Mouse (Mus musculus): ENCODE measurements around the gene Tmtc1. TPM values are rescaled to one million over a fixed set of nuclear protein-coding genes. Genes with fewer than 3 reads are reported as not detected.

Tmtc1 gene
- polyA plus RNA-seq, 1 experiment from 2014 or later: 0.93 TPM

DNA sequence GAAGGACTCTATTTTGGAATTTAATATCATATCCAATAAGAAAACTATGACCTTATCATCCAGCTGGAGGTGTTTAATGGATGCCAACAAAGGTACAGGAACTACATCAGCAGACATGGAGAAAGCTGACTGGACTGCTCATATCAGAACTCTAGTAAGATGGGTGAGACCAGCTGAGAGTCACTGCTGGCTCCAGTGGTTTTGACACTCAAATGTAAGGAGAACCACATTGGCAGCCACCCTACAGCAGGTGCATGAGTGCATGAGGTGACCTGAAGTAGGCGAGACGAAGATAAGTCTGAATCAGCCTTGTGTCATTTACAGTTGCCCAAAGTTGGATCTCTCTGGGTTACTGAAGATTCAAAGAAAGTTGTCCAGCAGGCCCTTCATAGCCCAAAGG lies 44.6 kb downstream of the Tmtc1 start:
- Histone ChIP-seq H3K9ac (ENCODE audit: low read length) (no peak overlapping the region), H3K27ac (replicated peaks) (no peak overlapping the region), H3K4me3 (ENCODE audit: low read depth, low read length) (no peak overlapping the region), H3K4me1 (replicated peaks; ENCODE audit: control insufficient read depth, insufficient read depth) (no peaks in the 10 kb centered on the region), H3K36me3 (ENCODE audit: control insufficient read depth, insufficient read depth, low read length) (no peaks in the 10 kb centered on the region), H3K4me2 (replicated peaks; ENCODE audit: low read depth) (no peak overlapping the region), H3K9me3 (ENCODE audit: control insufficient read depth, low read length) (no peaks in the 10 kb centered on the region), H3K27me3 (ENCODE audit: control insufficient read depth, insufficient read depth, low read length) (no peaks in the 10 kb centered on the region)
- TF ChIP-seq CTCF (IDR thresholded peaks at IDR 0.05; ENCODE audit: low read depth) (no peak), EP300 (optimal IDR thresholded peaks at IDR 0.05) (no peak)
- ATAC-seq (ENCODE audit: low FRiP score, low TSS enrichment) (no peak), DNase-seq (ENCODE audit: low spot score) (no peak)
- WGBS: 83% methylated on average over 2 of the region's 2 CpGs

DNA sequence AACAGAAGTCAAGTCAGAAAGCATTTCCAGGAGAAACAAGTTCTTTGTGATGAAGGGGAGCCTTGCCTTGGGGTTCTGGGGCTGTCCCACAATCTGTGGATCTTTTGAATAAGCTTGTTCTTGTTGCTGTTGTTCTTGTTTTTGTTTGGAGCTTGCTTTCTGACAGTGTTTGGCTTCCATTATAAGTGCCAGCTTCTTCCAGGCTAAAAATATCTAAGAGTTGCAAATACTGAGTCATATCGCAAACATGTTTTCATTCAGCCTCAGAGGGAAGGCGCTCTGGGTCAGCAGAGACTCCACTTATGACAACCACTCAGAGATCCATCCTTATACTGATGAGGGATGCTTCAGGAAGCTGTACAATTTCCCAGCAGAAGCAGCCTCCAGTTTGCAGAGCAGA lies 45.3 kb downstream of the Tmtc1 start:
- no peaks in the 10 kb centered on the region for H3K4me1 ChIP-seq (replicated peaks; ENCODE audit: control insufficient read depth, insufficient read depth)
- no peak for DNase-seq (ENCODE audit: low spot score)
- H3K9ac ChIP-seq (ENCODE audit: low read length): no peak overlapping the region
- no peaks in the 10 kb centered on the region for H3K27me3 ChIP-seq (ENCODE audit: control insufficient read depth, insufficient read depth, low read length)
- H3K4me3 ChIP-seq (ENCODE audit: low read depth, low read length): no peak overlapping the region
- H3K36me3 ChIP-seq (ENCODE audit: control insufficient read depth, insufficient read depth, low read length): no peaks in the 10 kb centered on the region
- TF ChIP-seq EP300 (optimal IDR thresholded peaks at IDR 0.05): no peak
- H3K4me2 ChIP-seq (replicated peaks; ENCODE audit: low read depth): no peak overlapping the region
- H3K9me3 ChIP-seq (ENCODE audit: control insufficient read depth, low read length): no peaks in the 10 kb centered on the region
- 55% methylated on average over 2 of the region's 2 CpGs for WGBS
- H3K27ac ChIP-seq (replicated peaks): no peak overlapping the region
- ATAC-seq (ENCODE audit: low FRiP score, low TSS enrichment): no peak

DNA sequence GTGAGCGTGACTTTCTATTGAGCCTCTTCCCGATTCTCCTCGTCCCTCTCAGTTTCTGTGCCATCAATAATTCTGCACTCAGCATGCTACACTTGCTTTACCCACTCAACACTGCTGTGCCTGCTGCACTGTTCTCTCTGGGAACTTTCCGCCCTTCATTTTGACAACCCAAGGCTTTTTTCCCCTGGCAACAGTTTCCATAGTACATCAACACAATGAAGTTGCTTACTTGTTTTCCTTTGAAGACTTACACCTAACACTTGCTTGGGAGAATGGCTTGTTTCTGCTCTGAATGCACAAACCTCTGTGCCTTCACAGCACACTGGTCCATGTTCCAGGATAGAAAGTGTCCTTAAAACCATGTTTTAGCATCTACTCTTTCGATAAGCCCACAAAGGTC lies 46.9 kb downstream of the Tmtc1 start:
- TF ChIP-seq EP300 (optimal IDR thresholded peaks at IDR 0.05) (no peak), CTCF (IDR thresholded peaks at IDR 0.05; ENCODE audit: low read depth) (no peak)

DNA sequence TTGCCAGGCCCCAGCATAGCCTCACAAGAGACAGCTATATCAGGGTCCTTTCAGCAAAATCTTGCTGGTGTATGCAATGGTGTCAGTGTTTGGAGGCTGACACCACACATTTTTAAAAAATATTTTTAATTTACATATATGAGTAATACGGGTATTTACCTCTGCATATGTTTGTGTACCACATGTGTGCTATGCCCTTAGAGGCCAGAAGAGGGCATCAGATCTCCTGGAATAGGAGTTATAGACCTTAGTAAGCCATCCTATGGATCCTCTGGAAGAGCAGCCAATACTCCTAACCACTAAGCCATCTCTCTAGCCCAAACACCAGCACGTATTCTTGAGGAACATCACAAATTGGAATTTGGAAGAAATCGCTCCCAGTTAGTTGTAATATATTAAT lies 48.9 kb downstream of the Tmtc1 start:
- DNase-seq (ENCODE audit: low spot score): no peak
- H3K36me3 ChIP-seq (ENCODE audit: control insufficient read depth, insufficient read depth, low read length): no peaks in the 10 kb centered on the region
- H3K9ac ChIP-seq (ENCODE audit: low read length): no peak overlapping the region
- no peak overlapping the region for H3K4me3 ChIP-seq (ENCODE audit: low read depth, low read length)
- H3K4me2 ChIP-seq (replicated peaks; ENCODE audit: low read depth): no peak overlapping the region
- H3K9me3 ChIP-seq (ENCODE audit: control insufficient read depth, low read length): no peaks in the 10 kb centered on the region
- H3K27ac ChIP-seq (replicated peaks): no peak overlapping the region
- H3K27me3 ChIP-seq (ENCODE audit: control insufficient read depth, insufficient read depth, low read length): no peaks in the 10 kb centered on the region
- 93% methylated on average over 3 of the region's 3 CpGs for whole genome bisulfite sequencing
- no peaks in the 10 kb centered on the region for H3K4me1 ChIP-seq (replicated peaks; ENCODE audit: control insufficient read depth, insufficient read depth)
- ATAC-seq (ENCODE audit: low FRiP score, low TSS enrichment): no peak
- TF ChIP-seq EP300 (optimal IDR thresholded peaks at IDR 0.05) (no peak), CTCF (IDR thresholded peaks at IDR 0.05; ENCODE audit: low read depth) (peak; percentile 65)

More for the DNA sequence above, 46.9 kb downstream of the Tmtc1 start:
- ATAC-seq (ENCODE audit: low FRiP score, low TSS enrichment): no peak
- no peaks in the 10 kb centered on the region for H3K36me3 ChIP-seq (ENCODE audit: control insufficient read depth, insufficient read depth, low read length)
- H3K4me1 ChIP-seq (replicated peaks; ENCODE audit: control insufficient read depth, insufficient read depth): no peaks in the 10 kb centered on the region
- H3K4me3 ChIP-seq (ENCODE audit: low read depth, low read length): no peak overlapping the region
- H3K9ac ChIP-seq (ENCODE audit: low read length): no peak overlapping the region
- H3K27ac ChIP-seq (replicated peaks): no peak overlapping the region
- H3K27me3 ChIP-seq (ENCODE audit: control insufficient read depth, insufficient read depth, low read length): no peaks in the 10 kb centered on the region
- DNase-seq (ENCODE audit: low spot score): no peak
- H3K9me3 ChIP-seq (ENCODE audit: control insufficient read depth, low read length): no peaks in the 10 kb centered on the region
- WGBS: 93% methylated on average over 5 of the region's 5 CpGs
- H3K4me2 ChIP-seq (replicated peaks; ENCODE audit: low read depth): no peak overlapping the region

DNA sequence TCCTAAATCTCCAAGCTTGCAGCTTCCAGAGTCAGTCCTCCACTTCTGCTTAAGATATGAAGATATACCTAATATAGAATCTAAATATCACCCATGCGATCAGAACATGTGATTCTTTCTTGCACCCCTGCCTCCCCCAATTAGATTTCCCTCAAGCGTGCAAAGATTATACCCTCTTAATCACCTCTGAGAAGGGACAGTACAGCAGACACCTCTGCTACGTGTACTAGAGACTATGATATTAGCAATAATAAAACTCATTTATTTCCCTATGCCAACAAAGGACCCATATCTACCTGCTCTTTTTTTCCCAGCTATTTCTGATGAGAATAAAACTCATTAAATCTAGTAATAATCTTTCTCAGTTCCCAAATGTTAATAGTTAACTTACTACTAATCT lies 49.9 kb downstream of the Tmtc1 start:
- H3K4me1 ChIP-seq (replicated peaks; ENCODE audit: control insufficient read depth, insufficient read depth): no peaks in the 10 kb centered on the region
- H3K9ac ChIP-seq (ENCODE audit: low read length): no peak overlapping the region
- H3K4me2 ChIP-seq (replicated peaks; ENCODE audit: low read depth): no peak overlapping the region
- no peaks in the 10 kb centered on the region for H3K27me3 ChIP-seq (ENCODE audit: control insufficient read depth, insufficient read depth, low read length)
- ATAC-seq (ENCODE audit: low FRiP score, low TSS enrichment) (no peak), DNase-seq (ENCODE audit: low spot score) (no peak)
- no peak overlapping the region for H3K27ac ChIP-seq (replicated peaks)
- no peak for TF ChIP-seq CTCF (IDR thresholded peaks at IDR 0.05; ENCODE audit: low read depth)
- no peak for TF ChIP-seq EP300 (optimal IDR thresholded peaks at IDR 0.05)
- H3K9me3 ChIP-seq (ENCODE audit: control insufficient read depth, low read length): no peaks in the 10 kb centered on the region
- H3K4me3 ChIP-seq (ENCODE audit: low read depth, low read length): no peak overlapping the region
- 70% methylated on average over 3 of the region's 3 CpGs for WGBS
- no peaks in the 10 kb centered on the region for H3K36me3 ChIP-seq (ENCODE audit: control insufficient read depth, insufficient read depth, low read length)

DNA sequence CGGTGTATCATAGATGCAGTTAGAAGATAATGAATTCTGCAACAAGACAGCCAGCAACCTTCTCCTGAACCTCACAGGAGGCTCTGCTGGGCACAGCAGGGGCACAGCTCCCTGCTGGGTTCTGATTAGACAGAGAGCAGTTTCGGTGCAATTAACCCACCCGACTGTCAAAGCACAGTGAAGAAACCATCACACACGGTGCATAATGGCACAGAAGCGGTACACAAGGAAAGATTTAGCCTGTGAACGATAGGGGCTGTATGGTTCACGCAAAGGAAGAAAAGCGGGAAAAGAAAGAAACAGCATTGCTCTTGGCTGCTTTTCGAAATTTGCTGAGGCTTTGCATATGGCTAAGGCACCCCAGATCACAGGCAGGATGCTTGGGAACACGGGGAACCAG lies 52.0 kb downstream of the Tmtc1 start:
- no peak overlapping the region for H3K27ac ChIP-seq (replicated peaks)
- no peaks in the 10 kb centered on the region for H3K27me3 ChIP-seq (ENCODE audit: control insufficient read depth, insufficient read depth, low read length)
- H3K4me2 ChIP-seq (replicated peaks; ENCODE audit: low read depth): no peak overlapping the region
- no peaks in the 10 kb centered on the region for H3K9me3 ChIP-seq (ENCODE audit: control insufficient read depth, low read length)
- H3K4me1 ChIP-seq (replicated peaks; ENCODE audit: control insufficient read depth, insufficient read depth): no peaks in the 10 kb centered on the region
- WGBS: 46% methylated on average over 10 of the region's 10 CpGs
- no peaks in the 10 kb centered on the region for H3K36me3 ChIP-seq (ENCODE audit: control insufficient read depth, insufficient read depth, low read length)
- peak; percentile 34 for TF ChIP-seq CTCF (IDR thresholded peaks at IDR 0.05; ENCODE audit: low read depth)
- TF ChIP-seq EP300 (optimal IDR thresholded peaks at IDR 0.05): no peak
- ATAC-seq (ENCODE audit: low FRiP score, low TSS enrichment) (no peak), DNase-seq (ENCODE audit: low spot score) (no peak)
- no peak overlapping the region for H3K4me3 ChIP-seq (ENCODE audit: low read depth, low read length)
- H3K9ac ChIP-seq (ENCODE audit: low read length): no peak overlapping the region

Measured in stomach, postnatal 0 days (tissue).